In genomic region chr2:75991581-75992205, GRCm38 (mm10) we compare ENCODE assay signal across 8 mouse cellular contexts. TPM values are rescaled to one million over a fixed set of nuclear protein-coding genes. Genes with fewer than 3 reads are reported as not detected.
A peak's percentile ranks its signal among the peaks of the same experiment; 100 is the strongest.
DNase-seq lines count a peak whose midpoint lies in the region; ATAC-seq and TF ChIP-seq lines count a peak whose summit lies in the region.
"Had no signal": no experiment of that assay in that cellular context is flagged by ENCODE, and none has a peak within 500 bp of the region (broad histone marks: within the 10 kb centered on the region; RNA-seq: fewer than 3 reads in every experiment).

No protein-coding gene starts in this region.

- H3K9ac ChIP-seq in intestine, embryonic 14.5 days (ENCODE audit: low read length): no peak overlapping the region
- no peak overlapping the region for H3K9ac ChIP-seq in intestine, postnatal 0 days (ENCODE audit: low read depth, low read length)

- no peaks in the 10 kb centered on the region for H3K9me3 ChIP-seq in intestine, embryonic 14.5 days (ENCODE audit: control insufficient read depth, low read length)
- H3K9me3 ChIP-seq in intestine, postnatal 0 days (ENCODE audit: control insufficient read depth): no peaks in the 10 kb centered on the region
- H3K9me3 ChIP-seq in embryonic facial prominence, embryonic 10.5 days: no peaks in the 10 kb centered on the region
- no peaks in the 10 kb centered on the region for H3K9me3 ChIP-seq in limb, embryonic 10.5 days (replicated peaks)

- H3K36me3 ChIP-seq in intestine, embryonic 14.5 days (ENCODE audit: control insufficient read depth, insufficient read depth, low read length): no peaks in the 10 kb centered on the region
- H3K36me3 ChIP-seq in intestine, postnatal 0 days (ENCODE audit: control insufficient read depth, insufficient read depth): no peaks in the 10 kb centered on the region
- H3K36me3 ChIP-seq in embryonic facial prominence, embryonic 10.5 days (replicated peaks): no peaks in the 10 kb centered on the region
- H3K36me3 ChIP-seq in limb, embryonic 10.5 days: no peaks in the 10 kb centered on the region

- H3K27me3 ChIP-seq in intestine, embryonic 14.5 days (replicated peaks; ENCODE audit: control insufficient read depth, insufficient read depth, low read length): no peaks in the 10 kb centered on the region
- no peaks in the 10 kb centered on the region for H3K27me3 ChIP-seq in intestine, postnatal 0 days (replicated peaks; ENCODE audit: control insufficient read depth, insufficient read depth, low read length)
- no peaks in the 10 kb centered on the region for H3K27me3 ChIP-seq in embryonic facial prominence, embryonic 10.5 days (replicated peaks; ENCODE audit: low read depth, poor library complexity, severe bottlenecking)
- H3K27me3 ChIP-seq in limb, embryonic 10.5 days (ENCODE audit: low read depth, poor library complexity, severe bottlenecking): no peaks in the 10 kb centered on the region

- H3K4me2 ChIP-seq in intestine, embryonic 14.5 days (ENCODE audit: low read length): no peak overlapping the region
- H3K4me2 ChIP-seq in intestine, postnatal 0 days (replicated peaks; ENCODE audit: low read depth): no peak overlapping the region

- H3K4me3 ChIP-seq in intestine, embryonic 14.5 days (ENCODE audit: low read depth, low read length): no peak overlapping the region
- no peak overlapping the region for H3K4me3 ChIP-seq in intestine, postnatal 0 days (ENCODE audit: low read depth, low read length)
- 0 out of 2 replicates have a peak overlapping the region, but pooled peaks have one; percentile 14 for H3K4me3 ChIP-seq in embryonic facial prominence, embryonic 10.5 days
- no peak overlapping the region for H3K4me3 ChIP-seq in limb, embryonic 10.5 days

- no peak for TF ChIP-seq CTCF in intestine, postnatal 0 days (IDR thresholded peaks at IDR 0.05; ENCODE audit: low read depth)

- 24% methylated on average over 6 of the region's 6 CpGs for WGBS in intestine, embryonic 14.5 days
- 51% methylated on average over 6 of the region's 6 CpGs for WGBS in intestine, postnatal 0 days
- 20% methylated on average over 6 of the region's 6 CpGs for WGBS in embryonic facial prominence, embryonic 10.5 days
- 15% methylated on average over 6 of the region's 6 CpGs for WGBS in limb, embryonic 10.5 days

- peak; percentile 62; the same call in 1 of the 2 replicates for ATAC-seq in intestine, embryonic 14.5 days (replicated peaks; ENCODE audit: low FRiP score, low TSS enrichment, low read depth)
- ATAC-seq in intestine, postnatal 0 days: no peak
- no peak for ATAC-seq in cerebellum, adult (ENCODE audit: insufficient number of reproducible peaks, low FRiP score, low TSS enrichment)

- H3K27ac ChIP-seq in intestine, embryonic 14.5 days (ENCODE audit: low read depth): no peak overlapping the region
- H3K27ac ChIP-seq in intestine, postnatal 0 days (ENCODE audit: low read depth, low read length): no peak overlapping the region
- peak overlapping the region; percentile 81 for H3K27ac ChIP-seq in embryonic facial prominence, embryonic 10.5 days (replicated peaks)
- peak overlapping the region; percentile 76 for H3K27ac ChIP-seq in limb, embryonic 10.5 days
- H3K27ac ChIP-seq: gastrocnemius, adult 2 months had no signal

- DNase-seq in intestine, embryonic 14.5 days (ENCODE audit: low spot score): no peak
- DNase-seq in NIH3T3 (ENCODE audit: low read depth): peak; percentile 35
- peak; percentile 60 for DNase-seq in embryonic facial prominence, embryonic 10.5 days (ENCODE audit: low spot score)
- DNase-seq in limb, embryonic 10.5 days (ENCODE audit: low spot score): no peak
- no peak for DNase-seq in frontal cortex, postnatal 10 days (ENCODE audit: low spot score in 2 of 2)

- H3K4me1 ChIP-seq in intestine, embryonic 14.5 days (replicated peaks; ENCODE audit: control insufficient read depth, insufficient read depth, low read length): peaks cover 36% of the 10 kb centered on the region
- no peaks in the 10 kb centered on the region for H3K4me1 ChIP-seq in intestine, postnatal 0 days (replicated peaks; ENCODE audit: control insufficient read depth, insufficient read depth, low read length)
- H3K4me1 ChIP-seq in embryonic facial prominence, embryonic 10.5 days: peaks cover 69% of the 10 kb centered on the region
- H3K4me1 ChIP-seq in limb, embryonic 10.5 days: peaks cover 67% of the 10 kb centered on the region

RNA-seq across cellular contexts. Expression of gene Ttc30a1, which starts 9.9 kb away (rescaled TPM):
- 6.5 and 7.8 TPM in 2 replicates for polyA plus RNA-seq in intestine, embryonic 14.5 days (2014; fragmentation: Nextera tagmentation; extraction: Ambion mirVana)
- polyA plus RNA-seq in intestine, postnatal 0 days (2015; fragmentation: Nextera tagmentation; extraction: Ambion mirVana): 2.4 and 2.6 TPM in 2 replicates
- polyA plus RNA-seq in embryonic facial prominence, embryonic 10.5 days (2016; fragmentation: Nextera tagmentation; extraction: Ambion mirVana): 11.5 and 11.7 TPM in 2 replicates
- polyA plus RNA-seq in limb, embryonic 10.5 days (2016; fragmentation: Nextera tagmentation; extraction: Ambion mirVana): 10.1 and 10.2 TPM in 2 replicates

RNA-seq across cellular contexts. Expression of gene Ttc30a2, which starts 13.7 kb away (rescaled TPM):
- polyA plus RNA-seq in intestine, embryonic 14.5 days (2014; fragmentation: Nextera tagmentation; extraction: Ambion mirVana): 0.44 and 0.51 TPM in 2 replicates
- 0.13 and 0.23 TPM in 2 replicates for polyA plus RNA-seq in intestine, postnatal 0 days (2015; fragmentation: Nextera tagmentation; extraction: Ambion mirVana)
- polyA plus RNA-seq in embryonic facial prominence, embryonic 10.5 days (2016; fragmentation: Nextera tagmentation; extraction: Ambion mirVana): 0.23 and 0.65 TPM in 2 replicates
- polyA plus RNA-seq in limb, embryonic 10.5 days (2016; fragmentation: Nextera tagmentation; extraction: Ambion mirVana): 0.11 and 0.85 TPM in 2 replicates

RNA-seq across cellular contexts. Expression of gene Ttc30b, which starts 53.3 kb away (rescaled TPM):
- polyA plus RNA-seq in intestine, embryonic 14.5 days (2014; fragmentation: Nextera tagmentation; extraction: Ambion mirVana): 8.0 and 9.3 TPM in 2 replicates
- polyA plus RNA-seq in intestine, postnatal 0 days (2015; fragmentation: Nextera tagmentation; extraction: Ambion mirVana): 6.4 and 6.7 TPM in 2 replicates
- 6.2 and 7.0 TPM in 2 replicates for polyA plus RNA-seq in embryonic facial prominence, embryonic 10.5 days (2016; fragmentation: Nextera tagmentation; extraction: Ambion mirVana)
- polyA plus RNA-seq in limb, embryonic 10.5 days (2016; fragmentation: Nextera tagmentation; extraction: Ambion mirVana): 4.1 and 6.0 TPM in 2 replicates

Comparison
In these comparisons a context has a peak if more than half of its experiments do, and no peak if none do; other contexts are left out.
1. DNase-seq: peak in NIH3T3 (single experiment) and embryonic facial prominence, embryonic 10.5 days (single experiment); none in intestine, embryonic 14.5 days (single experiment), limb, embryonic 10.5 days (single experiment) and frontal cortex, postnatal 10 days (0 of 2).
2. H3K27ac ChIP-seq: peak in embryonic facial prominence, embryonic 10.5 days (single experiment) and limb, embryonic 10.5 days (single experiment); none in intestine, embryonic 14.5 days (single experiment) and intestine, postnatal 0 days (single experiment).